Mouse (Mus musculus): ENCODE measurements around the gene Gm13279.
A peak's percentile ranks its signal among the peaks of the same experiment; 100 is the strongest.
"Not testable (repeated sequence)": the region's sequence is repeated elsewhere in the genome, so short reads cannot be mapped to it uniquely, and the experiment has no call there.

Gm13279 gene

GRCm38 (mm10) chr4:88799365-88799764, 2.2 kb downstream of the Gm13279 start, which contains the start of gene Gm13285:
Gene Gm13285 (plus strand): TSS chr4:88799665.
- DNase-seq = not testable (repeated sequence)

GRCm38 (mm10) chr4:88802954-88803353, 5.8 kb downstream of the Gm13279 start, which contains the start of gene Gm13287:
Gene Gm13287 (plus strand): TSS chr4:88803254.
- not testable (repeated sequence) for DNase-seq

GRCm38 (mm10) chr4:88805231-88805630, 8.0 kb downstream of the Gm13279 start, which contains the start of gene Gm13288:
Gene Gm13288 (plus strand): TSS chr4:88805531.
- DNase-seq = not testable (repeated sequence)

GRCm38 (mm10) chr4:88805761-88806160, 8.6 kb downstream of the Gm13279 start:
- DNase-seq = peak; percentile 35

- no peak for DNase-seq
These were observed 18.7 kb downstream of the Gm13279 start, which contains the start of gene Ifna7 for GRCm38 (mm10) chr4:88815928-88816327. Gene Ifna7 (plus strand): TSS chr4:88816228.

- DNase-seq = no peak
These were observed 22.5 kb downstream of the Gm13279 start, which contains the start of gene Ifna11 for GRCm38 (mm10) chr4:88819659-88820058. Gene Ifna11 (plus strand): TSS chr4:88819959.

- peak; percentile 1 for DNase-seq
These were observed 25.8 kb downstream of the Gm13279 start for GRCm38 (mm10) chr4:88822995-88823394.

GRCm38 (mm10) chr4:88827116-88827515, 29.9 kb downstream of the Gm13279 start, which contains the start of gene Ifna6:
Gene Ifna6 (plus strand): TSS chr4:88827416.
- DNase-seq = not testable (repeated sequence)

GRCm38 (mm10) chr4:88830523-88830922, 33.3 kb downstream of the Gm13279 start:
- DNase-seq = peak; percentile 11

- DNase-seq = not testable (repeated sequence)
These were observed 38.0 kb downstream of the Gm13279 start, which contains the start of gene Ifna5 for GRCm38 (mm10) chr4:88835225-88835624. Gene Ifna5 (plus strand): TSS chr4:88835525.

- DNase-seq = no peak
These were observed 41.6 kb downstream of the Gm13279 start for GRCm38 (mm10) chr4:88838828-88839227.

GRCm38 (mm10) chr4:88840058-88840457, 42.9 kb downstream of the Gm13279 start:
- no peak for DNase-seq

GRCm38 (mm10) chr4:88841438-88841911, 44.3 kb downstream of the Gm13279 start, which contains the start of gene Ifna4:
Gene Ifna4 (plus strand): TSS chr4:88841861.
- DNase-seq = no peak

GRCm38 (mm10) chr4:88845334-88845733, 48.1 kb downstream of the Gm13279 start:
- DNase-seq = no peak

Measured in kidney, postnatal 14 days (tissue).